Mouse (Mus musculus): Measurements from ENCODE around the gene Aspm. TPM values are rescaled to one million over a fixed set of nuclear protein-coding genes. Genes with fewer than 3 reads are reported as not detected.
A peak's percentile ranks its signal among the peaks of the same experiment; 100 is the strongest.

Gene Aspm
- polyA plus RNA-seq, 1 experiment from 2014 or later, result 7.2 TPM

DNA sequence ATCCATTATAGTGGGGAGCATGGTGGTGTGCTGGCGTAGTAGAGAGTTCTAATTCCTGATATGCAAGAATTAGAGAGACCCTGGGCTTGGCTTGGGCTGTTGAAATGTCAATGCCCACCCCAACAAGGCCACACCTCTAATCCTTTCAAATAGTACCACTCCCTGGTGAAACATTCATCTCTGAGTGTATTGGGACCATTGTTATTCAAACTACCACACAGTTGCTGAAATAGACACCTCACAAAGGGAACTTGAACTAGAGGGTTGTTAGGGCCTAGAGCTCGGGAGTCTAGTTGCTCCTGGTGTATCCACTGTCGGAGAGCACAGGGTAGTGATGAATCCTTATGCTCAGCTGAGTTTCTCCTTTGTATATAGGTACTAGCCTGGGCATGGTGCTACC, 40.1 kb downstream of the Aspm start:
- Histone ChIP-seq H3K4me3 (replicated peaks; ENCODE audit: low read depth, low read length) (no peak overlapping the region), H3K9me3 (replicated peaks; ENCODE audit: low read length) (no peaks in the 10 kb centered on the region), H3K4me2 (ENCODE audit: low read length) (no peak overlapping the region), H3K9ac (ENCODE audit: low read depth, low read length) (no peak overlapping the region), H3K27me3 (ENCODE audit: insufficient read depth, low read length) (no peaks in the 10 kb centered on the region), H3K27ac (no peak overlapping the region), H3K36me3 (ENCODE audit: insufficient read depth, low read length) (peaks cover 14% of the 10 kb centered on the region), H3K4me1 (replicated peaks; ENCODE audit: insufficient read depth, low read length) (no peaks in the 10 kb centered on the region)
- ATAC-seq (replicated peaks; ENCODE audit: low FRiP score, low read depth), result no peak
- TF ChIP-seq CTCF (IDR thresholded peaks at IDR 0.05; ENCODE audit: low read depth), result no peak
- WGBS, result 94% methylated on average over 3 of the region's 3 CpGs
- no peak for DNase-seq (ENCODE audit: low spot score)

DNA sequence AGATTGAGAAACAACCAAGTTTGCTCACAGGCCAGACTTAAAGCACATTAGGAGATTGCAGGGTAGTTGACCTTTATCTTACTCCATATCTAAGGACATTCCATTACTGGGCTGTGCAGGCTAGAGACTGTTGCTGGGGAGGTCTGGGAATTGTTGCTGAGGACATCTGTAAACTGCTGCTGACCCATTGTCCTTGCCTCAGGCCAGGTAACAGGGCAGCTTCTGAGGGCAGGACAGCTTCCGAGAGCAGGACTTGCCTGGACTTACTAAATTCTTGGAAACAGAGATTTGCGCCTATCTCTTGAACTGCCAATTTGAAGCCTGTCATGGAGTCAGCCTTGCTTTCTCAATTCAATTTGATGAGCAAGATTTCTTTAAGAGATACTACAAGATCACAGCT, 40.8 kb downstream of the Aspm start:
- no peak for ATAC-seq (replicated peaks; ENCODE audit: low FRiP score, low read depth)
- Histone ChIP-seq H3K4me2 (ENCODE audit: low read length) (no peak overlapping the region), H3K27me3 (ENCODE audit: insufficient read depth, low read length) (no peaks in the 10 kb centered on the region), H3K4me1 (replicated peaks; ENCODE audit: insufficient read depth, low read length) (no peaks in the 10 kb centered on the region), H3K9me3 (replicated peaks; ENCODE audit: low read length) (no peaks in the 10 kb centered on the region), H3K9ac (ENCODE audit: low read depth, low read length) (no peak overlapping the region), H3K27ac (no peak overlapping the region), H3K4me3 (replicated peaks; ENCODE audit: low read depth, low read length) (no peak overlapping the region), H3K36me3 (ENCODE audit: insufficient read depth, low read length) (peaks cover 14% of the 10 kb centered on the region; the same call in 1 of the 2 replicates)
- 96% methylated on average over 2 of the region's 2 CpGs for WGBS
- DNase-seq (ENCODE audit: low spot score), result no peak
- TF ChIP-seq CTCF (IDR thresholded peaks at IDR 0.05; ENCODE audit: low read depth), result no peak

DNA sequence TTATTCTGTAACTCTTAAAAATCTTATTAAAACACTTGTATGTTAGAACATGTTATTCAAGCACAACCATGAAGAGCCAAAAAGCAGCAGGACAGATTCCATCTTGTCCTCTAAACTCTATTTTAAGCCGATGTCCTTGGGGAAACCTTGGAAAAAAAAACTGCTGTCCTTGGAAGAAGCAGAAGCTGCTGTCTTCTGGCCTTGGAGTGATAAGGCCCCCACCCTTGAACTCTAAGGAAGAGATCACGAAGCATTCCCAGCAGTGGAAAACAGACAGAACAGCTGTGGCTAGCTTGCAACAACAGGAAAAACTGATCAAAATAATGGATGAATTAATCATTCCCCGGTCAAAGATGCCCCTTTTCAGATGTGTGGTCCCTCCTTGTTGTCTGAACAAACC, 41.6 kb downstream of the Aspm start:
- 76% methylated on average over 3 of the region's 3 CpGs for WGBS
- Histone ChIP-seq H3K36me3 (ENCODE audit: insufficient read depth, low read length) (peaks cover 13% of the 10 kb centered on the region; the same call in 1 of the 2 replicates), H3K9ac (ENCODE audit: low read depth, low read length) (no peak overlapping the region), H3K4me2 (ENCODE audit: low read length) (no peak overlapping the region), H3K27ac (no peak overlapping the region), H3K4me1 (replicated peaks; ENCODE audit: insufficient read depth, low read length) (no peaks in the 10 kb centered on the region), H3K4me3 (replicated peaks; ENCODE audit: low read depth, low read length) (no peak overlapping the region), H3K27me3 (ENCODE audit: insufficient read depth, low read length) (no peaks in the 10 kb centered on the region), H3K9me3 (replicated peaks; ENCODE audit: low read length) (no peaks in the 10 kb centered on the region)
- no peak for TF ChIP-seq CTCF (IDR thresholded peaks at IDR 0.05; ENCODE audit: low read depth)
- no peak for DNase-seq (ENCODE audit: low spot score)
- ATAC-seq (replicated peaks; ENCODE audit: low FRiP score, low read depth), result no peak

DNA sequence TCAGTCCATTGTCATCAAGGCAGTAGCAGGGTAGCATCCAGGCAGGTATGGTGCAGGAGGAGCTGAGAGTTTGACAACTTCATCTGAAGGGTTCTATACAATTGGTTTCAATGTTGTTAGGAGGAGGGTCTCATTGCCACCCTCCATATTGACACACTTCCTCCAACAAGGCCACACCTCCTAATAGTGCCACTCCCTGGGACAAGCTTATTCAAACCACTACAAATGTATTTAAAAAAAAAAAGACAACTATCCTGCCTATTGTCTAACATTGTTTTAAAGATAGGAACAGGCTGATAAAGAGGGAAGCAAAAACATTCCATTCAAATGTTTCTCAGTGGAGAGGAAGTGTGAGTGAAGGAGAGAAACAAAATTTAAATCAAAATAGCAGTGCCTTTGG, 45.2 kb downstream of the Aspm start:
- Histone ChIP-seq H3K27ac (no peak overlapping the region), H3K9me3 (replicated peaks; ENCODE audit: low read length) (no peaks in the 10 kb centered on the region), H3K4me2 (ENCODE audit: low read length) (no peak overlapping the region), H3K4me1 (replicated peaks; ENCODE audit: insufficient read depth, low read length) (no peaks in the 10 kb centered on the region), H3K27me3 (ENCODE audit: insufficient read depth, low read length) (no peaks in the 10 kb centered on the region), H3K4me3 (replicated peaks; ENCODE audit: low read depth, low read length) (no peak overlapping the region), H3K36me3 (ENCODE audit: insufficient read depth, low read length) (no peaks in the 10 kb centered on the region), H3K9ac (ENCODE audit: low read depth, low read length) (no peak overlapping the region)
- TF ChIP-seq CTCF (IDR thresholded peaks at IDR 0.05; ENCODE audit: low read depth), result no peak
- ATAC-seq (replicated peaks; ENCODE audit: low FRiP score, low read depth) (no peak), DNase-seq (ENCODE audit: low spot score) (no peak)

DNA sequence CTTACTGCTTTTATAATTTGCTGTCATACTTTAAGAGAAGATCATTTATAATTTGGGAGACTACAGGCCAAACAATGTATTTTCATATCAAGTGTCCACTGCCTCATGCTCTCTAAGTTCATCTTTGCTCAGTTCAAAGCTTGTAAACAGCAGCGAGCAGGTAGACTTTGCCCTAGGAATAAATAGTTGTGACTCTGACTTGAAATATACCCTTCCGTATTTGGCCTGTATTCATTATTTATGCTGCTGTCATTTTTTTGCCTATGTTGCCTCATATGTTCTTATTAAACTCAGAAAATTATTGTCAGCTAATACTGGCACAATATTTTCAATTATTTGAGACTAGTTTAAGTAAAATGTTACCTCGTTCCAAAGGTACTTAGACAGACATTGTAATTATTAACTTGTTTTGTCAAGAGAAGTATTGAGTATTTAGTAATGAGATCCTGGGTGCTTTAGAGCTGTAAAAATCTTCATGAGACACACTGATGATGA, 46.7 kb downstream of the Aspm start, which contains the start of gene F13b:
TSS of gene F13b (plus strand) at position 445 of the 495 bp plus-strand sequence.
- Histone ChIP-seq H3K27me3 (ENCODE audit: insufficient read depth, low read length) (no peaks in the 10 kb centered on the region), H3K36me3 (ENCODE audit: insufficient read depth, low read length) (no peaks in the 10 kb centered on the region), H3K4me2 (ENCODE audit: low read length) (no peak within 1 kb of the TSS), H3K9ac (ENCODE audit: low read depth, low read length) (no peak within 1 kb of the TSS), H3K4me3 (replicated peaks; ENCODE audit: low read depth, low read length) (no peak within 1 kb of the TSS), H3K9me3 (replicated peaks; ENCODE audit: low read length) (no peaks in the 10 kb centered on the region), H3K4me1 (replicated peaks; ENCODE audit: insufficient read depth, low read length) (no peaks in the 10 kb centered on the region), H3K27ac (no peak within 1 kb of the TSS)
- ATAC-seq (replicated peaks; ENCODE audit: low FRiP score, low read depth), result peak; percentile 46; the same call in 1 of the 2 replicates
- 79% methylated on average over 3 of the region's 3 CpGs for WGBS
- no peak for TF ChIP-seq CTCF (IDR thresholded peaks at IDR 0.05; ENCODE audit: low read depth)
- no peak for DNase-seq (ENCODE audit: low spot score)

DNA sequence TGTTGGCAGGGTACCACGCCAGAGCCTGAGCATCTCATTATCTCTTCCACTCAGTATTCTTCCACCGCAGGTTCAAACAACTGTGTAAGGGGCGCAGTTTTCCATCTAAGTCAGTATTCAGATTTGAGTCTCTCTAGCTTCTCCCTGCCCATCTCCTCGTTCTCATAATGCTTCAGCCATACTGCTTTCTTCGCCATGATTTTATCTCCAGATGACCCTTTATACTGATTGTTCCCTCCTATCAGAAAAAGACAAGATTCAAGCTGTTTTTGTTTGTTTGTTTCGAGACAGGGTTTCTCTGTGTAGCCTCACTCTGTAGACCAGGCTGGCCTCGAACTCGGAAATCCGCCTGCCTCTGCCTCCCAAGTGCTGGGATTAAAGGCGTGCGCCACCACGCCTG, 60.0 kb downstream of the Aspm start:
- TF ChIP-seq CTCF (IDR thresholded peaks at IDR 0.05; ENCODE audit: low read depth), result no peak
- no peak overlapping the region for H3K4me2 ChIP-seq (ENCODE audit: low read length)
- H3K9me3 ChIP-seq (replicated peaks; ENCODE audit: low read length), result no peaks in the 10 kb centered on the region
- no peak overlapping the region for H3K4me3 ChIP-seq (replicated peaks; ENCODE audit: low read depth, low read length)
- H3K27me3 ChIP-seq (ENCODE audit: insufficient read depth, low read length), result no peaks in the 10 kb centered on the region
- 87% methylated on average over 12 of the region's 12 CpGs for WGBS
- no peak for DNase-seq (ENCODE audit: low spot score)
- ATAC-seq (replicated peaks; ENCODE audit: low FRiP score, low read depth), result no peak
- H3K36me3 ChIP-seq (ENCODE audit: insufficient read depth, low read length), result no peaks in the 10 kb centered on the region
- no peak overlapping the region for H3K27ac ChIP-seq
- H3K9ac ChIP-seq (ENCODE audit: low read depth, low read length), result no peak overlapping the region
- H3K4me1 ChIP-seq (replicated peaks; ENCODE audit: insufficient read depth, low read length), result no peaks in the 10 kb centered on the region

Other genes with a start within 250 kb of the Aspm start
- 0.29 and 0.32 TPM in 2 replicates for gene Crb1, start 77.7 kb upstream of the Aspm start, polyA plus RNA-seq (2015; fragmentation: Nextera tagmentation; extraction: Ambion mirVana)
- gene Zbtb41, start 32.5 kb upstream of the Aspm start, polyA plus RNA-seq (2015; fragmentation: Nextera tagmentation; extraction: Ambion mirVana), result 6.9 and 7.5 TPM in 2 replicates
- 2.8 and 4.0 TPM in 2 replicates for gene F13b, start 46.9 kb downstream of the Aspm start, polyA plus RNA-seq (2015; fragmentation: Nextera tagmentation; extraction: Ambion mirVana)
- not detected in 2 replicates for gene Cfhr1, start 105.5 kb downstream of the Aspm start, polyA plus RNA-seq (2015; fragmentation: Nextera tagmentation; extraction: Ambion mirVana)